Mouse (Mus musculus): Measurements from ENCODE around the gene Gm20604.

The Gm20604 gene

GRCm38 (mm10) chr12:102743036-102743588 is 15.4 kb downstream of the Gm20604 start:
- no peak for DNase-seq (ENCODE audit: low spot score)

- no peak for DNase-seq (ENCODE audit: low spot score)
These were observed 16.4 kb downstream of the Gm20604 start for GRCm38 (mm10) chr12:102742056-102742455.

- DNase-seq (ENCODE audit: low spot score), result no peak
These were observed 18.2 kb downstream of the Gm20604 start for GRCm38 (mm10) chr12:102740285-102740684.

- no peak for DNase-seq (ENCODE audit: low spot score)
These were observed 19.4 kb downstream of the Gm20604 start for GRCm38 (mm10) chr12:102739096-102739495.

- peak; percentile 45 for DNase-seq (ENCODE audit: low spot score)
These were observed 25.1 kb downstream of the Gm20604 start for GRCm38 (mm10) chr12:102733381-102733780.

GRCm38 (mm10) chr12:102730798-102731619 is 27.5 kb downstream of the Gm20604 start:
- DNase-seq (ENCODE audit: low spot score), result no peak

- no peak for DNase-seq (ENCODE audit: low spot score)
These were observed 28.3 kb downstream of the Gm20604 start for GRCm38 (mm10) chr12:102729855-102730797.

- no peak for DNase-seq (ENCODE audit: low spot score)
These were observed 32.7 kb downstream of the Gm20604 start for GRCm38 (mm10) chr12:102725761-102726175.

GRCm38 (mm10) chr12:102725146-102725545 is 33.3 kb downstream of the Gm20604 start:
- no peak for DNase-seq (ENCODE audit: low spot score)

GRCm38 (mm10) chr12:102723861-102724260 is 34.6 kb downstream of the Gm20604 start:
- DNase-seq (ENCODE audit: low spot score), result no peak

GRCm38 (mm10) chr12:102722966-102723365 is 35.5 kb downstream of the Gm20604 start:
- no peak for DNase-seq (ENCODE audit: low spot score)

- DNase-seq (ENCODE audit: low spot score), result no peak
These were observed 36.0 kb downstream of the Gm20604 start for GRCm38 (mm10) chr12:102722451-102722850.

- no peak for DNase-seq (ENCODE audit: low spot score)
These were observed 38.7 kb downstream of the Gm20604 start for GRCm38 (mm10) chr12:102719552-102720315.

GRCm38 (mm10) chr12:102714654-102715395 is 43.6 kb downstream of the Gm20604 start:
- DNase-seq (ENCODE audit: low spot score), result no peak

- DNase-seq (ENCODE audit: low spot score), result no peak
These were observed 44.4 kb downstream of the Gm20604 start for GRCm38 (mm10) chr12:102714116-102714515.

GRCm38 (mm10) chr12:102713153-102713865 is 45.2 kb downstream of the Gm20604 start:
- no peak for DNase-seq (ENCODE audit: low spot score)

GRCm38 (mm10) chr12:102710851-102711375 is 47.6 kb downstream of the Gm20604 start:
- no peak for DNase-seq (ENCODE audit: low spot score)

- DNase-seq (ENCODE audit: low spot score), result no peak
These were observed 48.6 kb downstream of the Gm20604 start for GRCm38 (mm10) chr12:102709896-102710295.

- no peak for DNase-seq (ENCODE audit: low spot score)
These were observed 50.3 kb downstream of the Gm20604 start for GRCm38 (mm10) chr12:102708220-102708619.
